Mouse (Mus musculus) A20 (cell line): ENCODE measurements around the gene Rps6kl1.

ENCODE experiments used
- DNase-seq: peaks from one replicate; pipeline ENCODE4 v3.0.0-alpha.2; 2011; ENCODE audit warnings: low read depth, low spot score

Rps6kl1 gene

DNA sequence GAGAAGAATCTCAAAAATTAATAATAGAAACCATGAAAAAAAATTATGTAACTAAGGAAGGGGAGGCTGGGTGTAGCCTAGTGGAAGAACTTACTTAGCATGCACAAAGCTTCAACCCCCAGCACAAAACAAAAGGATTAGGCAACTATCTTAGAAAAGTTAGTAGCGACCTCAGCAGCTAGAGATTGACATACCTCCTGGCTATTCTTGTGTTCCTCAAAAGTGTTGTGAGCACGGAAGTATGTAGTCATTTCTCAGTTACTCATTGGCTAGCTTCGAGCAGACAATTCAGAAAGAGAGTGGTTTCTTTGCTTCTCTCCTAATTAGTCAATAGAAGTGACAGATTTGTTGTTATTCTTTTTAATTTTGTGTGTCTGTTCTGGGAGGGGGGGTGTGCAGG, 42.4 kb downstream of the Rps6kl1 start:
- DNase-seq = no peak

- no peak for DNase-seq
Observed at GRCm38 (mm10) chr12:85106292-85106691, 44.8 kb downstream of the Rps6kl1 start.

- DNase-seq = no peak
Observed at GRCm38 (mm10) chr12:85104789-85105188, 46.3 kb downstream of the Rps6kl1 start.

DNA sequence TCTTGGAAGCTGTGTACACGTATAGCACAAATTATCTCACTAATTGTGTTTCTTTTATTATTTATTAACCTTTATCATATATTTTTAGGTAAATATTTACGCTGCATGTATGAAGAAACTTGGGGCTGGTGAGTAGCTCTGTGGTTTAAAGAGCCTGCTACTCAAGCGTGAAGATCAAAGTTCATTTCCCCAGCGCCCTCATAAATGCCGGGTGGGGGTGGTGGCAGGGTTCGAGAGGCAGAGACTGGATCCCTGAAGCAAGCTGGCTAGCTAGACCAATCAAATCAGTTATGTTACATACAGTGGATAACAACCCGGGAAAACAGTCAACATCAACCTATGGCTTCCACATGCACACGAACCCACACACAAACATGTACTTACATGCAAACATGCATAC, 48.0 kb downstream of the Rps6kl1 start:
- no peak for DNase-seq

DNA sequence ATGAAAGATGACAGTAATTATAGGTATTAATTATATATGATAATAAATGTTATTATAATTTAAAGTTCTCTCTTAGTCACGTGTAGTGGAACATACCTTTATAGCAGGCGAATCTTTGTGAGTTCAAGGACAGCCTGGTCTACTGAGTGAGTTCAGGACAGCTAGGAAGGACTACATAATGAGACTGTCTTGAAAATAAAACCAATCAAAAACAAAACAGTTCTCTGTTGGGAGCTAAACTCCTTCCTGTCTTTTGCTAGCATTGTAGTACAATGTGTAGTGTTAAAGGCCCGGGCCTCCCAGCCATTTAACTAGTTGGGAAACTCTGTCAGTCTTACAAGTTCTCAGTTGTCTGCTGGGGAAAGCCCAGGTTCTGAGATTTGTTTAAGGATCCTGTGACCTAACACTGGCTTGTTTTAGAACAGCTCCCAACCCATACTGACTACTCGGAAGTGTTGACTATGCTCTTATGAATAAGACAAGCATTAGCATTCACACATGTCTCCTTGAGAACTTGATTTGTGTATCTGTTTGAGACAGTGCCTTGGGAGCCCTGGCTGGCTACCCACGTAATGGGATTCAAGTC, 49.5 kb downstream of the Rps6kl1 start:
- no peak for DNase-seq

DNA sequence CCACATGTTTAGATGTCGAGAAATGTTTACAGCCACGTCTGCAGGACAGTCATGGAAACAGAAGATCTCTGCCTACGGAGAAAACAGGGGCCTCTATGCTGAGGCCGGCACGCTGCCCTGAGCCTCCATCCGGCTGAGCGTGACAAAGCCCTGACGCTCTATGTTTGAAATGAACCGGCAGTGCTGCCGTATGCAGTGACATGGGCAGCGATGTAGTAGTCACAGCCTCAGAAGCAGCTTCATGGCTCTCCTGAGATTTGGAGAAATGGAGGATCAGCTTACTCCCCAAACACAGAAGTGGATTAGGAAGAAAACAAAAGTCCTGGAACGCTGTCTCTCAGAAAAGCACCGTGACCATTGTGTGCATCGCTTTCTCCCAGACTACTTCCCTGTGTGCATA, 50.1 kb downstream of the Rps6kl1 start:
- DNase-seq = no peak

DNA sequence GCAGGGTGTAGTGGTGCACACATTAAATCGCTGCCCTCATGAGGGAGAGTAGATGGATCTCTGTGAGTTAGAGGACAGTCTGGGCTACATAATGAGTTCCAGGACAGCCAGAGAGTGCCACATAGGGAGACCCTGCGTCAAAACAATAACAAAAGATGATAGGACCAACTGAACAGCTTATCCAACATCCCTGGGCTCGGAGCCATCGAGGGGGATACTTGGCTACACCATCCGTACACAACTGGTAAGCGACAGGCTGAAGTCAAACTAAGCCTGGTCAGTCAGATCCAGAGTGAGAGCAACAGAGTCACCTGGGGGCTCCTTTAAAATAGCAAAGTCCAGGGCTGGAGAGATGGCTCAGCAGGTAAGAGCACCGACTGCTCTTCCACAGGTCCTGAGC, 55.2 kb downstream of the Rps6kl1 start:
- DNase-seq = no peak

- DNase-seq = no peak
Observed at GRCm38 (mm10) chr12:85095146-85095545, 55.9 kb downstream of the Rps6kl1 start.

DNA sequence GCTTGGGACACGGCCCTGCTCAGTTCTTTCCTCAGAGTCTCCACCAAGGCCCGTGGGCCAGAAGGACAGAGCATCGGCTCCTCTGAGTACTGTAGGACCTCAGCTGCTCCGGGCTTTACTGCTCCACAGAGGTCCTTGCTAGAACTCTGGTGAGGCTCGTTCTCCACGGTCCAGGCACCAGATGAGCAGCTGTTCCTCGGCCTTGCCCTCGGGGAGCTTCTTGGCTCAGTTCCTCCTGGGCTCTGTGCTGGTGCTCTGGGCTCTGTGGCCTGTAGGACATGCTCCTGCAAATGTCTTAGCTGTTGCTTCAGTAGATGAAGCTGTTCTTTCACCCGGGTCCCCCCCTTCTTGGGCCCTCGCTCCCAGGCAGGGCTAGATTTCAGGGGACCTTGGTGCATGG, 56.4 kb downstream of the Rps6kl1 start:
- DNase-seq = no peak

GRCm38 (mm10) chr12:85094010-85094409, 57.1 kb downstream of the Rps6kl1 start:
- DNase-seq = no peak

DNA sequence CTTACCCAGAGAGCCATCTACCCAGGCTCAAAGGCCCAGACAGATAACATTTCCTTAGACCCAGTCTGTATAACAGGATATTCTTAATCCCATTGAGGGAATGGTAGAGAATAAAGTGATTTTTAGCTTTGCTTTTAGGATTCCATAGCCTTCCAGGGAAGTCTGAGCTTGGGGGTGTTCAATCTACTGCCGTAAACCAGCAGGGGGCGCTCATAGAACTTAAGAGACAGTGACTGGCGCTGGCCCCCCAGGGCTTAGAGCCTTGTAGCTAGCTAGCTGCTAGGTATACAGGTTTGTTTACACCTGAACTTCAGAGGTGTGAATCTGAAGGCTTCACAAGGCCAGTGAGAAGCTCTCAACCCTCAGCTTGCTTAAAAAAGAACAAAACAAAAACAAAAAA, 58.9 kb downstream of the Rps6kl1 start:
- peak; percentile 78 for DNase-seq

GRCm38 (mm10) chr12:85091190-85091589, 59.9 kb downstream of the Rps6kl1 start:
- DNase-seq = no peak

DNA sequence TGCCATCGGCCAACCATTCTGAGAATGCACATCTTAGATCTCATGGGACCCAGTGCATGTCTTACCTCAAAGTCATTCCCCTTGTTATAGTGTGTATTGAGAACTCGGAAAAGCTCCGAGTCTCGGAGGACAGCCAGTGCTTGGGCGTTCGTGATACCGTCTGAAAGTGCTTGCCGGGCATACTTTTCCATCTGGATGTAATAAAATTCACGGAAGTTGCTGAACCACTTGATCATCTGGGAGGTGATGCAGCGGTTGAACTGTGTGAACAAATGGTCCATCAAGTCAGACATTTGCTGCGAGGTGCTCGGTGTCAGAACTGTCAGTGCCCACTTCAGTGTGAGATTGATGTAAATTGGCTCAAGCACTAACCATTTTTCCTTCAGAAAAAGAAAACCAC, 63.2 kb downstream of the Rps6kl1 start:
- DNase-seq = no peak
